Mouse (Mus musculus) E14TG2a.4 (cell line): ENCODE measurements around the gene Lasp1.

Experiments
- H3K27me3 ChIP-seq: 2 replicates; pipeline ENCODE4 v1.6.1; 2014; ENCODE audit warnings: low read length, control low read depth; ENCODE audit not compliant: insufficient read depth
- H3K36me3 ChIP-seq: 2 replicates; pipeline ENCODE4 v1.6.1; 2014; ENCODE audit warnings: low read length, control low read depth; ENCODE audit not compliant: insufficient read depth
- H3K4me1 ChIP-seq: replicated peaks from 2 replicates; pipeline ENCODE4 v1.6.1; 2014; ENCODE audit warnings: low read depth, low read length, control low read depth
- H3K4me3 ChIP-seq: replicated peaks from 2 replicates; pipeline ENCODE4 v1.5.1; 2014; ENCODE audit warnings: mild to moderate bottlenecking, low read length
- H3K9me3 ChIP-seq: 2 replicates; pipeline ENCODE4 v1.6.1; 2014; ENCODE audit warnings: low read length, control low read depth
- CTCF ChIP-seq: conservative IDR thresholded peaks from 2 replicates; pipeline ENCODE4 v1.5.1; 2014; ENCODE audit warnings: low read length
- NANOG ChIP-seq: IDR thresholded peaks from 2 replicates; pipeline ENCODE4 v1.6.1; 2014; ENCODE audit warnings: borderline replicate concordance, low read length, mixed read lengths
- POU5F1 ChIP-seq: IDR thresholded peaks from 2 replicates; pipeline ENCODE4 v1.6.1; 2014; ENCODE audit warnings: low read length, borderline replicate concordance

Lasp1 gene

DNA sequence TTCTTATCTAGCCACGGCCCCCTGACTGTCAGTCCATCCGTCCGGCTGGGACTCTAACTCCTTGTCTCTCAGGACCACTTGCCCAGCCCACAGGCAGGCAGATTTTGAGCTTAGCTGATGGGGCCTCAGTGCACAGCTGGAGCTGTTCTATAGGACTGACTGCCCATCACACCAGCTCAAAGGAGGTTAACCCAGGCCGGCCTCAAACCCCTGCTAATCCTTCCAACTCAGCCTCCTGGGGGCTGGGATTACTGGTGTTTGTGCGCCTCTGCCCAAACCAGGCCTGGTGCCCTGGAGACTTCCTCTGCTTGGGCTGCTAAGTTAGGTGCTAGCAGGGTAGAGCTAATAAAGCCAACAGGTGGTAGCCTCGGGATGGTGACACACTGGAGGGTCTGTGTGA is 19.2 kb downstream of the Lasp1 start:
- H3K27me3 ChIP-seq: no peaks in the 10 kb centered on the region
- peak overlapping the region; percentile 54 for H3K4me3 ChIP-seq
- peaks cover 100% of the 10 kb centered on the region for H3K4me1 ChIP-seq
- peaks cover 99% of the 10 kb centered on the region for H3K36me3 ChIP-seq
- H3K9me3 ChIP-seq: no peaks in the 10 kb centered on the region
- no peak for TF ChIP-seq POU5F1
- TF ChIP-seq NANOG: no peak
- no peak for TF ChIP-seq CTCF

DNA sequence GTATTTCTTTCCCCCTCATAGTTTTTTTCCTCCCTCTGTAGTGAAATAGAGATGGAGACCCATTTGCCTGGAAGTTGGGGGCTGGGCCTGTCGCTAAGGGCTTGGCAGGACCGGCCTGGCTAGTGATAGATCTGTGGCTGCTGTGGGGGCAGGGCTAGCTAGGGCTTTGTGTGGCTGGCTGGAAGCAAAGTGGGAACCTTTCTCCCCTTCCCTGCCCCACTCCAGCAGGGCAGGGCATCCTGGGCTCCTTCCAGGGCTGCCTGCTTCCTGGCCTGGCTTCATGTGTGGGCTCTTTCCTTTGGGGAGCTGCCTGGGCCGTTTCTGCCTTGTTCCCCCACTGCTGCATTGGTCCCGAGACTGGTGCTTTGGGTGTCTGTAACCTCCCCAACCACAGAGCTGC is 19.8 kb downstream of the Lasp1 start:
- no peak for TF ChIP-seq POU5F1
- TF ChIP-seq CTCF: no peak
- no peak for TF ChIP-seq NANOG
- Histone ChIP-seq H3K27me3 (no peaks in the 10 kb centered on the region), H3K4me1 (peaks cover 99% of the 10 kb centered on the region), H3K4me3 (peak overlapping the region; percentile 54), H3K36me3 (peaks cover 99% of the 10 kb centered on the region), H3K9me3 (no peaks in the 10 kb centered on the region)

DNA sequence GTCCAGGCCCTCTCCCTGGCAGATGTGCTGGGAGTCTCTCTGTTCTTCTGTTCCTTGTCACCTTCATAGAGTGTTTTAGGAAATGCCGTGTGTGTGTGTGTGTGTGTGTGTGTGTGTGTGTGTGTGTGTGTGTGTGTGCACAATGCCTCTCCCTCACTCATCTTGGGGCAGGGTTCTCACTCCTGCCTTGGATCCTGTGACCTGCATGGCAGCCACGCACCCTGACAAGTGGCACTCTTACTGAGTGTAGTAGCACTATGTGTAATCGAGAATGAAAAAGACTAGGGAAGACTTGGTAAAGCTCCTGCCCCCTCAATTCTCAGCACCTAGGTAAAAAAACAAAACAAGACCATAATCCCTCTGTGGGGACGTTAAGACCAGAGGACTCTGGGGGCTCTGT is 20.3 kb downstream of the Lasp1 start:
- Histone ChIP-seq H3K36me3 (peaks cover 98% of the 10 kb centered on the region), H3K4me3 (peak overlapping the region; percentile 54; the same call in 1 of the 2 replicates), H3K9me3 (no peaks in the 10 kb centered on the region), H3K4me1 (peaks cover 98% of the 10 kb centered on the region), H3K27me3 (no peaks in the 10 kb centered on the region)
- TF ChIP-seq CTCF (no peak), POU5F1 (no peak), NANOG (no peak)

DNA sequence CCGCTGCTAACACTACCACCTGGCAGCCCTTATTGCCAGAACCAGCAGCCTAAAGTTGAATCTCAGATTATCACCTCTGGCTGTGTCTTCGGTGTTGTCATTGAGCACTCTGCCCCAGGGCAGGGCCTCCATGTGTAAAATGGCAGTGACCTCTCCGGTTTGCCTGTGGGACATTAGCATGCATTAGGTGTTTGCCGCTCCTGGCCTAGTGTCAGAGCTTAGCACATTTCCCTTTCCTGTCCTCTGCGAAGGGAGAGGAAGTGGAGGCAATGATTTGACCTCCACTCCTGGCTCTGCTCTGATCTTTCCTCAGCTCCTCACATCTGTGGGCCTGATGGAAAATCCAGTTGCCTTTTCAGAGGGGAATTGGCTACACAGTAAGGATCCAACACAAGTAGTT is 21.1 kb downstream of the Lasp1 start:
- H3K36me3 ChIP-seq: peaks cover 98% of the 10 kb centered on the region
- H3K4me3 ChIP-seq: no peak overlapping the region; the same call in 1 of the 2 replicates
- H3K27me3 ChIP-seq: no peaks in the 10 kb centered on the region
- H3K9me3 ChIP-seq: no peaks in the 10 kb centered on the region
- no peak for TF ChIP-seq CTCF
- TF ChIP-seq POU5F1: no peak
- TF ChIP-seq NANOG: no peak
- H3K4me1 ChIP-seq: peaks cover 98% of the 10 kb centered on the region

DNA sequence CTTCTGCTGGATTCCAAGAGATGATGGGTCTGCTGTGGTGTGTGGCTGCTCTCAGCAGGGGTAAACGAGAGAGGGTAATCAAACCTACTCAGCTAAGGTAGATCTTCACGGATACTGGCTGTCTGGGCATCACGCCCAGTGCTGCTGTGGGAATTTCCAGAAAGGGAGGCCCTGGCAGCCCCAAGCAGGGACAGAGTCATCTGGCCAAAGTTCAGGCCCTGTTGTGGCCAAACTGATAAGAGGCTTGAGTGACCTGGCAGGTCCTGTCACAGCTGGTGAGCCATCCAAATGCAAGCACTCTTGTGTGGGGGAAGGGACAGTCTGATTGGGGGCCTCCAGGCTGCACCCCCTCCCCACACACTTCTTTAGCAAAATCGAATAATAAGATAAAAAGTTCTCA is 22.0 kb downstream of the Lasp1 start:
- Histone ChIP-seq H3K4me1 (peaks cover 98% of the 10 kb centered on the region), H3K36me3 (peaks cover 98% of the 10 kb centered on the region), H3K27me3 (no peaks in the 10 kb centered on the region), H3K4me3 (no peak overlapping the region), H3K9me3 (no peaks in the 10 kb centered on the region)
- TF ChIP-seq POU5F1: no peak
- no peak for TF ChIP-seq NANOG
- TF ChIP-seq CTCF: no peak

DNA sequence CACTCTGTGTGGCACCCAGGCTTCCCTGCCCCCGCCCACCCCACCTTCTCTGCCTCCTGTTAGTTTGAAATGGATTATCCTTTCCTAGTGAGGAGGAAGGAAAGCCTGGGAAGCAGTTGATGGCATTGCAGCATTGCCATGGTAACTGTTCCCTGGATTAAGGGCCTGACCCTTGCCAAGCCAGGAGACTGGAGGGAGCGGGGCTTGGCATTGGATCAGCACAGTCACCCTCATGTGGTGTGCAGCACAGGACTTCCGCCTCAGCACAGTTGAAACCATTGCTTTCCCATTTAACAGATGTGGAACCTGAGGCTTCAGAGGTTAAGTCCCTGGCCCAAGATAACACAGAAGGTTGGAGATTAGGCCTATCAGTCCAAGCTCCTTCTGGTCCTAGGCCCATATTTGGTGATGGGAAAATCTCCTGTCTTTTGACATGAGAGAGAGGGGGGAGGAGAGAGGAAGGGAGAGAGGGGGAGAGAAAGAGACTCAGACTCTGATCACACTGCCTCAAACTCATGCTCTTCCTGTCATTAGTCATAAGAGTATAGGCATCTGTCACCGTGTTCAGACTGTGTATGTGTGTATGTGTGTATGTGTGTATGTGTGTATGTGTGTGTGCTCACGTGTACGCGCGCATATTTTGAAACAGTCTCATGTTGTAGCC is 22.7 kb downstream of the Lasp1 start:
- Histone ChIP-seq H3K36me3 (peaks cover 97% of the 10 kb centered on the region), H3K4me1 (peaks cover 98% of the 10 kb centered on the region), H3K9me3 (no peaks in the 10 kb centered on the region), H3K27me3 (no peaks in the 10 kb centered on the region), H3K4me3 (0 out of 2 replicates have a peak overlapping the region, but pooled peaks have one; percentile 3)
- no peak for TF ChIP-seq POU5F1
- no peak for TF ChIP-seq NANOG
- TF ChIP-seq CTCF: no peak

DNA sequence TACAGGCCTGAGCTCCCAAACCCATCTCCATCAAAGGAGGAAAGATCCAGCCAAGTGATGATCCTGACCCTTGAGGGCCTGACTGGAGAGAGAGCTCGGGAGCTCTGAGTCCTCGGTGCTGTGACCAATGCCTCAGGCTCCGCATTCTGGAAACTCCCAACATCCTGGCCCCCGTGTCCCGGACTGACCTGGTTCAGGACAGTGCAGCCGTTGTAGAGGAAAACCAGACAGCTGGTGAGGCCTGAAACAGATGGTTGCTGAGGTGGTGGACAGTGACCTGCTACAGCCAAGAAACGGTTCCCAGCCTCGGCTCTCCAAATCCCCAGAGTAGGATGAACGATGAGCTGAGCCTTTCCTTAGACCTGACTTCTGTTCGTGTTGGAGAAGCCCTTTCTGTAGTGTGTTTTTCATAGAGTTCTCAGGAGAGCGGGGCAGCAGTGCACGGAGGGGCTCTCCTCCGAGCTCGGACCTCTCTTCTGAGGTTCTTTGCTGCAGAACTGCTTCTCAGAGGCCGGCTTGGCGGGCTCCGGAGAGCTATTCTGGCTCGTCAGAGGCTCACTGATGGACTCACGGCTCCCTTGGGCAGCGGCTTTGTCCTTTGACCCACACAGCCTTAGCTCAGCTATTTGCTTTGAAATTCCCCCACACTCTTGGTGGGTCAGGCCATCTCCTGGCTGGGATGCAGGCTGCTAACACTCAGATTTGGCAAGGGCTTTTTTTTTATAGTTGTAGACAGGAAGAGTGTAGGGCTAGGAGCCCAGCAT is 24.2 kb downstream of the Lasp1 start:
- no peak for TF ChIP-seq CTCF
- H3K27me3 ChIP-seq: no peaks in the 10 kb centered on the region

DNA sequence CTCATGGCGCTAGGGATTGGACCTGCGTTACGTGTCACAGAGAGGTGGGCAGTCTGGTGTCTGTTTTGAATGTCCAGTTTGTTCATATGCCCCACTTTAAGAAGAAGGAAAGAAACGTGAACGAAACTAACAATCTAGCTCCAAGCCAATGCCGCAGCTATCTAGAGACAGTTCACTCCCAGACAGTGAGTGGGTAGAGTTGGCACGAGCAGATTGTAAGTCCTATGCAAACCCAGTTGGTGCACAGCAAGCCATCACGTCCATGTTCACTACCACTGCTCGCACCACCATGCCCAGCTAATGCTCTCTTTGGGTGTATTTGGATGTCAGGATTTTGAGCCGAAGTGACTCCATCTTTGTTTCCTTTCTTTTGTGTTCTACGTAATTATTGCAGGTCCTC is 25.4 kb downstream of the Lasp1 start:
- Histone ChIP-seq H3K9me3 (no peaks in the 10 kb centered on the region), H3K4me3 (no peak overlapping the region), H3K36me3 (peaks cover 97% of the 10 kb centered on the region), H3K27me3 (no peaks in the 10 kb centered on the region), H3K4me1 (peaks cover 98% of the 10 kb centered on the region)
- TF ChIP-seq CTCF (no peak), NANOG (no peak), POU5F1 (no peak)

More for the DNA sequence above, 24.2 kb downstream of the Lasp1 start:
- peaks cover 97% of the 10 kb centered on the region for H3K36me3 ChIP-seq
- no peak overlapping the region for H3K4me3 ChIP-seq
- H3K9me3 ChIP-seq: no peaks in the 10 kb centered on the region
- peaks cover 98% of the 10 kb centered on the region for H3K4me1 ChIP-seq
